Mouse (Mus musculus): ENCODE results near the gene Shkbp1. TPM values are rescaled to one million over a fixed set of nuclear protein-coding genes. Genes with fewer than 3 reads are reported as not detected.

Gene Shkbp1
- polyA plus RNA-seq, 1 experiment from 2014 or later: 53.5 TPM

GRCm38 (mm10) chr7:27329981-27330380 lies 25.8 kb downstream of the Shkbp1 start:
- TF ChIP-seq CTCF (IDR thresholded peaks at IDR 0.05; ENCODE audit: low read depth): no peak
- ATAC-seq (ENCODE audit: insufficient read depth) (no peak), DNase-seq (no peak)
- peak overlapping the region; percentile 93 for H3K4me2 ChIP-seq
- peaks cover 13% of the 10 kb centered on the region; the same call in 1 of the 2 replicates for H3K36me3 ChIP-seq (ENCODE audit: insufficient read depth)
- peaks cover 20% of the 10 kb centered on the region; the same call in 1 of the 2 replicates for H3K4me1 ChIP-seq (ENCODE audit: insufficient read depth)
- no peaks in the 10 kb centered on the region for H3K9me3 ChIP-seq (ENCODE audit: low read depth, low read length)
- H3K27ac ChIP-seq (ENCODE audit: low read depth): no peak overlapping the region; the same call in 1 of the 2 replicates
- H3K9ac ChIP-seq: no peak overlapping the region
- 27% methylated on average over 17 of the region's 17 CpGs for WGBS
- H3K4me3 ChIP-seq (ENCODE audit: low read depth, low read length): peak overlapping the region; percentile 66
- peaks cover 67% of the 10 kb centered on the region for H3K27me3 ChIP-seq (ENCODE audit: insufficient read depth, low read length)

- ATAC-seq (ENCODE audit: insufficient read depth) (0 out of 2 replicates have a peak, but pooled peaks have one; percentile 5), DNase-seq (peak; percentile 96)
- peaks cover 18% of the 10 kb centered on the region; the same call in 1 of the 2 replicates for H3K36me3 ChIP-seq (ENCODE audit: insufficient read depth)
- peaks cover 61% of the 10 kb centered on the region for H3K27me3 ChIP-seq (ENCODE audit: insufficient read depth, low read length)
- peak overlapping the region; percentile 26 for H3K4me3 ChIP-seq (ENCODE audit: low read depth, low read length)
- WGBS: 5% methylated on average over 45 of the region's 45 CpGs
- peaks cover 20% of the 10 kb centered on the region; the same call in 1 of the 2 replicates for H3K4me1 ChIP-seq (ENCODE audit: insufficient read depth)
- H3K9ac ChIP-seq: no peak overlapping the region
- H3K27ac ChIP-seq (ENCODE audit: low read depth): no peak overlapping the region
- no peaks in the 10 kb centered on the region for H3K9me3 ChIP-seq (ENCODE audit: low read depth, low read length)
- peak; percentile 81 for TF ChIP-seq CTCF (IDR thresholded peaks at IDR 0.05; ENCODE audit: low read depth)
- peak overlapping the region; percentile 93 for H3K4me2 ChIP-seq
Measured at GRCm38 (mm10) chr7:27329326-27329947, 26.4 kb downstream of the Shkbp1 start.

- no peak for TF ChIP-seq CTCF (IDR thresholded peaks at IDR 0.05; ENCODE audit: low read depth)
- no peak overlapping the region for H3K4me3 ChIP-seq (ENCODE audit: low read depth, low read length)
- no peak overlapping the region for H3K9ac ChIP-seq
- H3K4me2 ChIP-seq: no peak overlapping the region
- no peaks in the 10 kb centered on the region for H3K9me3 ChIP-seq (ENCODE audit: low read depth, low read length)
- DNase-seq (no peak), ATAC-seq (ENCODE audit: insufficient read depth) (no peak)
- peaks cover 53% of the 10 kb centered on the region for H3K27me3 ChIP-seq (ENCODE audit: insufficient read depth, low read length)
- H3K27ac ChIP-seq (ENCODE audit: low read depth): no peak overlapping the region
- peaks cover 20% of the 10 kb centered on the region; the same call in 1 of the 2 replicates for H3K4me1 ChIP-seq (ENCODE audit: insufficient read depth)
- peaks cover 22% of the 10 kb centered on the region; the same call in 1 of the 2 replicates for H3K36me3 ChIP-seq (ENCODE audit: insufficient read depth)
- WGBS: 28% methylated on average over 16 of the region's 16 CpGs
Measured at GRCm38 (mm10) chr7:27328648-27329047, 27.2 kb downstream of the Shkbp1 start.

DNA sequence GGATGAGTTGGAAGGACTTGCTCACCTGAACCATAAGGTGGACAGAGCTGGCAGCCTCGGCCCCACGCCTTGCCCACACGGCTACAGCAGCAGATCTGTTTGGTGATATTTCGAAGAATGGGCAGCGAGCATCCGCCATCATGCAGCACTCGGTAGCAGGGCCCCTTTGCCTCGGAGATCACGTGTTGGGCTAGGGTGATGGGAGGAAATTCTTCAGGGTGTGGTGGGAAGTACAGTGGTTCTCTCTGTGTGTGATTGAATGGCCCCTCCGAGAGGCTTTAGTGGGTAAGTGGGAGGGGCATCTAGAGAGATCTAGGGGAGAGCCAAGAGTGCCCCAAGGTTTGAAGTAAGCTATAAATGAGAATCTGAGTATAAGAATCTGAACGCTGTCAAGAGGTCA lies 27.7 kb downstream of the Shkbp1 start:
- Histone ChIP-seq H3K27ac (ENCODE audit: low read depth) (no peak overlapping the region), H3K36me3 (ENCODE audit: insufficient read depth) (peaks cover 22% of the 10 kb centered on the region; the same call in 1 of the 2 replicates), H3K4me2 (no peak overlapping the region), H3K4me3 (ENCODE audit: low read depth, low read length) (no peak overlapping the region), H3K4me1 (ENCODE audit: insufficient read depth) (peaks cover 20% of the 10 kb centered on the region; the same call in 1 of the 2 replicates), H3K9ac (no peak overlapping the region), H3K27me3 (ENCODE audit: insufficient read depth, low read length) (peaks cover 51% of the 10 kb centered on the region), H3K9me3 (ENCODE audit: low read depth, low read length) (no peaks in the 10 kb centered on the region)
- no peak for ATAC-seq (ENCODE audit: insufficient read depth)
- 77% methylated on average over 11 of the region's 11 CpGs for WGBS
- TF ChIP-seq CTCF (IDR thresholded peaks at IDR 0.05; ENCODE audit: low read depth): no peak
- DNase-seq: no peak

GRCm38 (mm10) chr7:27327500-27327899 lies 28.3 kb downstream of the Shkbp1 start:
- no peak for DNase-seq
- peaks cover 23% of the 10 kb centered on the region; the same call in 1 of the 2 replicates for H3K36me3 ChIP-seq (ENCODE audit: insufficient read depth)
- H3K27ac ChIP-seq (ENCODE audit: low read depth): no peak overlapping the region
- H3K4me2 ChIP-seq: no peak overlapping the region
- 92% methylated on average over 8 of the region's 8 CpGs for WGBS
- TF ChIP-seq CTCF (IDR thresholded peaks at IDR 0.05; ENCODE audit: low read depth): no peak
- peaks cover 44% of the 10 kb centered on the region for H3K27me3 ChIP-seq (ENCODE audit: insufficient read depth, low read length)
- ATAC-seq (ENCODE audit: insufficient read depth): no peak
- H3K9me3 ChIP-seq (ENCODE audit: low read depth, low read length): no peaks in the 10 kb centered on the region
- no peak overlapping the region for H3K9ac ChIP-seq
- H3K4me3 ChIP-seq (ENCODE audit: low read depth, low read length): no peak overlapping the region
- peaks cover 20% of the 10 kb centered on the region; the same call in 1 of the 2 replicates for H3K4me1 ChIP-seq (ENCODE audit: insufficient read depth)

- peaks cover 36% of the 10 kb centered on the region for H3K27me3 ChIP-seq (ENCODE audit: insufficient read depth, low read length)
- peak; percentile 13; the same call in 1 of the 2 replicates for ATAC-seq (ENCODE audit: insufficient read depth)
- no peak for DNase-seq
- H3K9ac ChIP-seq: peak overlapping the region; percentile 28; the same call in 1 of the 2 replicates
- no peaks in the 10 kb centered on the region for H3K9me3 ChIP-seq (ENCODE audit: low read depth, low read length)
- H3K36me3 ChIP-seq (ENCODE audit: insufficient read depth): peaks cover 32% of the 10 kb centered on the region; the same call in 1 of the 2 replicates
- H3K4me3 ChIP-seq (ENCODE audit: low read depth, low read length): peak overlapping the region; percentile 23; the same call in 1 of the 2 replicates
- peak overlapping the region; percentile 57 for H3K4me2 ChIP-seq
- H3K4me1 ChIP-seq (ENCODE audit: insufficient read depth): peaks cover 20% of the 10 kb centered on the region; the same call in 1 of the 2 replicates
- TF ChIP-seq CTCF (IDR thresholded peaks at IDR 0.05; ENCODE audit: low read depth): no peak
- 43% methylated on average over 34 of the region's 34 CpGs for WGBS
- peak overlapping the region; percentile 55; the same call in 1 of the 2 replicates for H3K27ac ChIP-seq (ENCODE audit: low read depth)
Measured at GRCm38 (mm10) chr7:27326101-27326880, 29.5 kb downstream of the Shkbp1 start.

Data from lung, embryonic 14.5 days (tissue).